Mouse (Mus musculus): ENCODE data around the gene Emc1. TPM values are rescaled to one million over a fixed set of nuclear protein-coding genes. Genes with fewer than 3 reads are reported as not detected.

Emc1 gene
- polyA plus RNA-seq (2015; fragmentation: Nextera tagmentation; extraction: Ambion mirVana) = 37.9 and 38.8 TPM in 2 replicates

DNA sequence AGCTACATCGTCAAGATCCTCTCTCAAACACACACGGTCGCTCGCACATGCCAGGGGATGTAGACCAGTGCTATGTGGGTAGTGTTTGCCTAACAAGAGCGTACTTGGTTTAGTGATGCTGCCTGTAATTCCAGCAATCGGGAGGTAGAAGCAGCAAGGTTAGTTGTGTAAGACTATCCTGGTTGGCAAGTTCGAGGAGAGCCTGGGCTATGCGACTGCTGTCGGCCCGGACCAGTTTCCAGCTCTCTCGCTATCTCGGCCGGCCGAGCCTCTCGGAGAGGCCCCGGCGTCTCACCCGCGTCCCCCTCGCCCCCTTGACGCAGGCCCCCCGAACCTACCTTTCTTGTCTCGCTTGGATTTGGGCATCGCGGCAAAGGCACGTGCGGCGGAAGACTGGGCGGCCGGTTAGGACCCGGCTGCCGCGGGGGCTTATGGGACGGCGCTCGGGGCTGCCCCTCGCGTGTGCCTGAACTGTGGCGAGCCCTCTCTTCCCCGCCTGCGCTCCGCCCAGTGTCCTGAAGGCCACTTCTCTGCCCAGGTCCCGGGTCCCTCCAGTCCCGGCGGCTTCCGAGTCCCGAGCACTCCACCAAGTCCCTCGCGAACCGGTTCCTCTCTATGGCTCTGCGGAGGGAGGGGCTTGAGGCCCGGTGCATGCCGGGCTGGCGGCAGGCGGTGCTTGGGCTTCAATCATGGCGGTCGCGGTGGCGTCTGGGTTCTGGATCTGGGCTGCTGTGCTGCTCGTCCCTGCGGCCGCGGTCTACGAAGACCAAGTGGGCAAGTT, at the start of gene Emc1, which contains the start of the genes Mrto4 and Ubr4:
TSS of gene Emc1 (plus strand) at position 657 of the 781 bp plus-strand sequence.
TSS of gene Mrto4 (minus strand) at position 646 of the 781 bp plus-strand sequence.
TSS of gene Ubr4 (plus strand) at position 679 of the 781 bp plus-strand sequence.
- peaks cover 19% of the 10 kb centered on the region for H3K4me1 ChIP-seq
- peaks cover 41% of the 10 kb centered on the region for H3K36me3 ChIP-seq
- peak; percentile 96 for ATAC-seq (replicated peaks)
- peak within 1 kb of the TSS; percentile 82 for H3K4me2 ChIP-seq (replicated peaks)
- H3K9me3 ChIP-seq = no peaks in the 10 kb centered on the region
- peak within 1 kb of the TSS; percentile 85 for H3K4me3 ChIP-seq
- under 1% methylated on average over 62 of the region's 64 CpGs for WGBS
- peak within 1 kb of the TSS; percentile 97 for H3K9ac ChIP-seq (replicated peaks)
- peak within 1 kb of the TSS; percentile 98 for H3K27ac ChIP-seq (replicated peaks)
- no peaks in the 10 kb centered on the region for H3K27me3 ChIP-seq

DNA sequence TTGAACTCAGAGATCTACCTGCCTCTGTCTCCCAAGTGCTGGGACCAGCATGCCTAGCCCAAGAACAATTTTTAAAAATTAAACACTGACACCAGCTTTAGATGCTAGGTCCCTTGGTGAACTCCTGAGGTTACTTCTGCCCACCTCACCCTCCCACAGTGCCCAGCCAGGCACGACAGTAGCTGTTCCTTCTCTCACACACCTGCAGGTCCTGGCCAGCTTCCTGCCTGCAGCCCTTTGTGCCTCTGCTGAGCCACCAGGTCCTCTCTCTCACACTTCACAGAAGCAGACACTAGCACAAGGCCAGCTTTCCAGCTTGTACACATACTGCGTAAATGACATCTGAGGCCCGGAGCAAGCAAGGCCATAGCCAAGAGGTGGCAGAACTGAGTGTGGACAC, 46.9 kb upstream of the Emc1 start:
- Histone ChIP-seq H3K27me3 (no peaks in the 10 kb centered on the region), H3K36me3 (no peaks in the 10 kb centered on the region; the same call in 1 of the 2 replicates), H3K9me3 (no peaks in the 10 kb centered on the region), H3K4me3 (no peak overlapping the region), H3K4me2 (replicated peaks) (no peak overlapping the region), H3K27ac (replicated peaks) (no peak overlapping the region), H3K9ac (replicated peaks) (no peak overlapping the region), H3K4me1 (peaks cover 12% of the 10 kb centered on the region)
- ATAC-seq (replicated peaks) = no peak
- 88% methylated on average over 3 of the region's 3 CpGs for WGBS

DNA sequence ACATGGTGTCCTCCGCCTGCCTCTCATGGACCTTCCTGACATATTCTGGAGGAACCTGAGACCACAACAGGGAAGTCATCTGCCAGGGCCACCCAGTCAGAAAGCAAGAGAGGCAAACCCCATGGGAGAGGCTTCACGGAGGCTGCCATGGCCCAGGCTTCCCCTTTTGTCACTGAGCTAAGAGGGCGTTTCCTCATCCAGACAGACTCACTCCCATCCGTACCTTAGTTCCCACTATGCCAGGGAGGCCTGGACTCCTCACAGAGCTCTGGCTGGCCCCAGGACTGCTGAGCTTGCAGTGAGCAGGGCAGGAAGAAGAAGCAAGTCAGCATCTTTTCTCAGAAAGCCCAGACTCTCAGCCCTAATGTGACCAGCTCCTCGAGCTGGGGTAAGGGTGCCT, 44.5 kb upstream of the Emc1 start:
- WGBS = 83% methylated on average over 5 of the region's 5 CpGs

DNA sequence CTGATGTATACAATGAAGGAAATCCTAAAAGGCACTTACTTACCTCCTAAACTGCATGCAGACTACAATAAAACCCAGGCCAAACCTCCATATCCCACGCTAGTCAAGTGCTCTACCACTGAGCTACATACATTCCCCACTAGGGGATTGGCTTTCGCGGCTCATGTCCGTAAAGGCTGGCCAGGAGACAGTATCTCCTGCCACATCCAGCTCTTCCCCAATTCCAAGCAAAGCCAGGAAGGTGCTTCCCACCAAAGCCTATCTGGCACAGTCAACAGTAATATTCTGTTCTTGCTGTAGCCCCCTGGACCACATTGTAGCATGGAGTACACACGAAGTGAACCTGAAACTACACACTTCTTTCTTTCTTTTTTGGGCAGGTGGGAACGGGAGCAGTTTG, 42.7 kb upstream of the Emc1 start:
- Histone ChIP-seq H3K4me3 (peak overlapping the region; percentile 88), H3K27ac (replicated peaks) (no peak overlapping the region), H3K4me2 (replicated peaks) (peak overlapping the region; percentile 92), H3K27me3 (no peaks in the 10 kb centered on the region), H3K9ac (replicated peaks) (peak overlapping the region; percentile 89), H3K9me3 (no peaks in the 10 kb centered on the region), H3K4me1 (peaks cover 24% of the 10 kb centered on the region), H3K36me3 (no peaks in the 10 kb centered on the region; the same call in 1 of the 2 replicates)
- 20% methylated on average over 6 of the region's 6 CpGs for WGBS
- ATAC-seq (replicated peaks) = no peak

More for the DNA sequence above, 44.5 kb upstream of the Emc1 start:
- no peak overlapping the region for H3K9ac ChIP-seq (replicated peaks)
- no peak overlapping the region for H3K4me2 ChIP-seq (replicated peaks)
- H3K4me1 ChIP-seq = peaks cover 24% of the 10 kb centered on the region
- H3K9me3 ChIP-seq = no peaks in the 10 kb centered on the region
- ATAC-seq (replicated peaks) = no peak
- no peak overlapping the region for H3K4me3 ChIP-seq
- H3K27me3 ChIP-seq = no peaks in the 10 kb centered on the region
- H3K36me3 ChIP-seq = no peaks in the 10 kb centered on the region; the same call in 1 of the 2 replicates
- H3K27ac ChIP-seq (replicated peaks) = no peak overlapping the region

DNA sequence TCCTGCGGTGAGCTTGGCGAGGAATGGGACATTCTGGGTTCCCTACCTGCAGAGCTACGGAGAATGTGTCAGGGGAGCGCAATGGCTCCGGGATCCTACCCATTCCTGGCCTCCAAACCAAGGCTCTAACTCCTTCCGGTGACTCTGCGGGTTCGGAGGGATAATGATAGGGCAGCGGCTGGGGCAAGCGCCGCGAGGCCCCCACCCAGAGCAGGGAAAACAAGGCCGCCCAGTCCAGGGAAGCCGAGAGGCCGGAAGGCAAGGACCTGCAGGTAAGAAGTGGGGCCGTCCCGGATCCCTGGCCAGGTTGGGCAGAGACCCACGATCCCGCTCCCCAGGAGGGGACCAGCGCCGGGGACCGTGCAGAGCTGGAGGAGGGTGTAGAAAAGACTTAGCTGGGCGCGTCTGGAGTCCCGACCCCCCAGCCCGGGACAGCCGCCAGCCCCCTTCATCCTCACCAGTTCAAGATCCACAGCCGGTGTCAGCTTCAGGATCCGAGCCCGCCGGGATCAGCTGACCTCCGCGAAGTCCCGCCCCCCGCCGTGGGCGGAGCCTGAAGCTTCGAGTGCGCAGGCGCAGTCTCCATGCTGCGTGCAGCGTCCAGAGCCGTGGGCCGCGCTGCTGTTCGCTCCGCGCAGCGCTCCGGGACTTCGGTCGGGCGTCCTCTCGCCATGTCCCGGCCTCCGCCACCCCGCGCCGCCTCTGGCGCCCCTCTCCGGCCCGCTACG, 42.1 kb upstream of the Emc1 start, which contains the start of the genes Pqlc2 and Akr7a5:
TSS of gene Pqlc2 (minus strand) at position 538 of the 728 bp plus-strand sequence.
TSS of gene Akr7a5 (plus strand) at position 574 of the 728 bp plus-strand sequence.
- ATAC-seq (replicated peaks) = peak; percentile 90
- H3K4me3 ChIP-seq = peak within 1 kb of the TSS; percentile 88
- H3K9me3 ChIP-seq = no peaks in the 10 kb centered on the region
- no peaks in the 10 kb centered on the region for H3K27me3 ChIP-seq
- peak within 1 kb of the TSS; percentile 67 for H3K27ac ChIP-seq (replicated peaks)
- peaks cover 24% of the 10 kb centered on the region for H3K4me1 ChIP-seq
- under 1% methylated on average over 62 of the region's 63 CpGs for WGBS
- H3K4me2 ChIP-seq (replicated peaks) = peak within 1 kb of the TSS; percentile 92
- H3K36me3 ChIP-seq = no peaks in the 10 kb centered on the region; the same call in 1 of the 2 replicates
- H3K9ac ChIP-seq (replicated peaks) = peak within 1 kb of the TSS; percentile 89

DNA sequence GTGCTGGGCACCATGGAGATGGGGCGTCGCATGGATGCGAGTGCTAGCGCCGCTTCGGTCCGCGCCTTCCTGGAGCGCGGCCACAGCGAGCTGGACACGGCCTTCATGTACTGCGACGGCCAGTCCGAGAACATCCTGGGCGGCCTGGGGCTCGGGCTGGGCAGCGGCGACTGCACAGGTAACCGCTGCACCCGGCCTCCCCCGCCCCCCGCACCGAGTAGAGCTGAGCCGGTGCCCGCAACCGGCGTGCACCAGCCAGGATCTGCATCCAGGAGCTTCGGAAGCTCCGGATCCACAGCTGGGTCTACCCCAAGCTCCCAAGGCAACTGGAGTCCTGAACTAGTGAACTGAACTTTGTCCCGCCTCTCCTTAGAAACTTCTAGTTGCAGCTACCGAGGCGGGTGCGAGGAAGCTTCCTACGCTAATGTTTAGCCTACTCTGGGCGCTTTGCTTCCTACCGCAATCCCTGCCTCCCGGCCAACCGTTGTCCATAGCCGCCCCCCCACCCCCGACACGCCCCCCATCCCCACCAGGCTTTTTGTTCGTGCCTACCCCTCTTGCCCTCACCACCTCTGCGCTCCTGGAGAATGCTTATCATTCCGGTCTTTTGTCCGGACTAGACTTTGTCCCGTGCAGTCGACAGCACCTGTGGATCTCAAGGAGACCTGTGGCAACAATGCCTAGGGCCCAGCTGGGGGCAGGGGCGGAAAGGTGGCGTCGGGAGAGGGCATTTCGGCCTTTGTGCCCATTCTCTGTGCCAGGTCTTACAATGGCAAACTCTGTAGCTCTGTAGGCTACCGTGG, 41.3 kb upstream of the Emc1 start:
- peak; percentile 18 for ATAC-seq (replicated peaks)
- peak overlapping the region; percentile 92 for H3K4me2 ChIP-seq (replicated peaks)
- H3K9ac ChIP-seq (replicated peaks) = peak overlapping the region; percentile 89
- peak overlapping the region; percentile 67 for H3K27ac ChIP-seq (replicated peaks)
- H3K9me3 ChIP-seq = no peaks in the 10 kb centered on the region
- H3K36me3 ChIP-seq = peaks cover 2% of the 10 kb centered on the region; the same call in 1 of the 2 replicates
- under 1% methylated on average over 53 of the region's 53 CpGs for WGBS
- no peaks in the 10 kb centered on the region for H3K27me3 ChIP-seq
- H3K4me1 ChIP-seq = peaks cover 24% of the 10 kb centered on the region
- H3K4me3 ChIP-seq = peak overlapping the region; percentile 88

DNA sequence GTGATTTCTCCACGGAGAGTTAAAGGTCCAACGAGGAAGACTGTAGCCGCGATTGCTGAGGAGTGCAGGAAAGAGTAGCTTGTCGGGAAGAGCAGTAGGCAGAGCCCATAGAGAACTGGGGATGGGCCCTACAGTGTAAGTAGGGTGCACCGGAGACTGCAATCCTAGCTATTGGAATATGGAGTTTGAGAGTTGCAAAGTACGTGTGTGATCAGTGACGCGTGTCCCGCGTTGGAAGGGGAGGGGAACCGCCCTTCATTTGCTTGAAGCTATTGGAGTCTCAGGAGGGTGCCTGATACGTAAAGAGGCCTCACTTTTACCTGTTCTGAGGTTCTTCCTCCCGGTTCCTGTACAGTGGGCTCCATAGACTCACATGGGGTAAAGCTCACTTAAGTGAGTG, 40.7 kb upstream of the Emc1 start:
- Histone ChIP-seq H3K36me3 (peaks cover 2% of the 10 kb centered on the region; the same call in 1 of the 2 replicates), H3K9me3 (no peaks in the 10 kb centered on the region), H3K4me3 (peak overlapping the region; percentile 88), H3K27ac (replicated peaks) (no peak overlapping the region), H3K9ac (replicated peaks) (peak overlapping the region; percentile 89), H3K4me2 (replicated peaks) (peak overlapping the region; percentile 92), H3K27me3 (no peaks in the 10 kb centered on the region), H3K4me1 (peaks cover 24% of the 10 kb centered on the region)
- ATAC-seq (replicated peaks) = no peak
- 19% methylated on average over 14 of the region's 14 CpGs for WGBS

DNA sequence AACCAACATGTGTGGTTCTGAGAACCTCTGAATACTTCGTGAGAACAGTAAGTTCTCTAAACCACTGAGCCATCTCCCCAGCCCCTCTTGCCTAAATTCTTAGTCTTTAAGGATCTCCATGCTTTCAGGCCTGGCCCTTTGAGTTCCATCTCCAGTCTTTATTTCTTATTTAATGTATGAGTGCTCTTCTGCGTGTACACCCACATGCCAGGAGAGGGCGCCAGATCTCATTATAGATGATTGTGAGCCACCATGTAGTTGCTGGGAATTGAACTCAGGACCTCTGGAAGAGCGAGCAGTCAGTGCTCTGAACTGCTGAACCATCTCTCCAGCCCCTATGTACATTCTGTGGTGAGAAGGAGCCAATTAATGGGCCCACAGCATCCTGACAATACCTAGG, 39.8 kb upstream of the Emc1 start:
- Histone ChIP-seq H3K9ac (replicated peaks) (no peak overlapping the region), H3K9me3 (no peaks in the 10 kb centered on the region), H3K4me1 (peaks cover 24% of the 10 kb centered on the region), H3K27ac (replicated peaks) (no peak overlapping the region), H3K36me3 (peaks cover 2% of the 10 kb centered on the region; the same call in 1 of the 2 replicates), H3K4me2 (replicated peaks) (no peak overlapping the region), H3K4me3 (no peak overlapping the region), H3K27me3 (no peaks in the 10 kb centered on the region)
- 61% methylated on average over 4 of the region's 4 CpGs for WGBS
- ATAC-seq (replicated peaks) = no peak

DNA sequence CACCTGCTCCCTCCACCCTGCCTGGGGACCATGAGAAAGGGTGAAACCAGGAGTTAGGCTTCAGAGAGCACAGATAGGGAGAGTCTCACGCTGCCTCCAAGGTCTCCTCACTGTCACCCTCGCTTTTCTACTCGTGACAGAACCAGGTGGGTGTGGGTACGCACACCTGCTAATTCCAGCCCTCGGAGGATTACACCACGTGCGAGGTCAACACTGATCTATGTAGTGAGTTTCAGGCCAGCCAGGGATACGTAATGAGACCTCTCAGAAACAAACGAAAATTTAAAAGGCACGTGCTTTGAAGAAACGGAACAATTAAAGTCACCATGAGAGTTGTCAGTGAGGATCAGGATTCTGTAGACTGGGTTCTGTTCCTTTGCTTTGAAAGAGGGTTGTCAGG, 33.9 kb upstream of the Emc1 start:
- Histone ChIP-seq H3K4me3 (no peak overlapping the region), H3K9me3 (no peaks in the 10 kb centered on the region), H3K4me1 (no peaks in the 10 kb centered on the region), H3K27me3 (no peaks in the 10 kb centered on the region), H3K36me3 (peaks cover 2% of the 10 kb centered on the region; the same call in 1 of the 2 replicates), H3K9ac (replicated peaks) (no peak overlapping the region), H3K4me2 (replicated peaks) (no peak overlapping the region), H3K27ac (replicated peaks) (no peak overlapping the region)
- 94% methylated on average over 11 of the region's 11 CpGs for WGBS
- ATAC-seq (replicated peaks) = no peak

DNA sequence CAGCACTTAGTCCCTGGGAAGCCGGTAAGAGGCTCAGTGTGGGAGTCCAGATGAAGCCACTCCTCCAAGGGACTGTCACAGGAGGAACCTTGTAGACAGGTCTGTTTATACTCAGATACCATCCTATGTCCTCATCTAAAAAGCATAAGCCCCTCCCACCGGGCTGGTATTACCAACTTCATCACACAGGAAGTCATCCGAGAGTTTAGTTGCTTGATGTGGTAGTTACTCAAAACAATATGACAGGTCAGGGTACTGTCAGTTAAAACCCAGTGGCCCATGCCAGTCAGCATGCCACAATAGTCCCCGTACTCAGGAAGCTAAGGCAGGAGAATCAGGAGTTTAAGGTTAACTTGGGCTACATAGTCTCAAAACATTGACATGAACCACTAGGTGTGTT, 32.6 kb upstream of the Emc1 start:
- Histone ChIP-seq H3K4me3 (no peak overlapping the region), H3K4me1 (no peaks in the 10 kb centered on the region), H3K27me3 (no peaks in the 10 kb centered on the region), H3K36me3 (peaks cover 2% of the 10 kb centered on the region; the same call in 1 of the 2 replicates), H3K4me2 (replicated peaks) (no peak overlapping the region), H3K9me3 (no peaks in the 10 kb centered on the region), H3K9ac (replicated peaks) (no peak overlapping the region), H3K27ac (replicated peaks) (no peak overlapping the region)
- ATAC-seq (replicated peaks) = no peak
- 89% methylated on average over 4 of the region's 4 CpGs for WGBS

DNA sequence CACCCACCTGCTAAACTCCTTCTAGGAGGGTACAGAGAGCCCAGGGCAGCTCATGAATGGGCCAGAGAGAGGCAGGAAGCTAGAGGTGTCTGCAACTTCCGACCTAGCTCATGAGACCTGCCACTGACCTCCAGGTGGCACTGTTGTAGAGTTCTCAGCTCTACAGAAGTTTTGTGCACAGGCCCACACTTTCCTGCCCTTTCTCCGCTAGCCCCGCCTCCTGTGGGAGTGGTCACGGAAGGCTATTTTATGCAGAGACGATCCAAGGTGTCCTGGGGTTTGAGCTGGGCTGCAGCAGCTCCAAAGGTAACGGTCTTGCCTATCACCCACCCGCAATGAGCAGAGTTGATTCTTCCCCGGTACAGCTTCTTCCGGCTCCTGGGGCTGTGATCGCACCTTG, 21.8 kb upstream of the Emc1 start:
- no peak overlapping the region for H3K9ac ChIP-seq (replicated peaks)
- no peaks in the 10 kb centered on the region for H3K4me1 ChIP-seq
- no peaks in the 10 kb centered on the region for H3K27me3 ChIP-seq
- H3K9me3 ChIP-seq = no peaks in the 10 kb centered on the region
- H3K4me3 ChIP-seq = no peak overlapping the region
- no peak for ATAC-seq (replicated peaks)
- H3K27ac ChIP-seq (replicated peaks) = no peak overlapping the region
- 16% methylated on average over 10 of the region's 10 CpGs for WGBS
- H3K36me3 ChIP-seq = no peaks in the 10 kb centered on the region
- no peak overlapping the region for H3K4me2 ChIP-seq (replicated peaks)

Measured in forebrain, embryonic 15.5 days (tissue).